Mouse (Mus musculus): ENCODE measurements around the gene Mia3.
"Not testable (repeated sequence)": the region's sequence is repeated elsewhere in the genome, so short reads cannot be mapped to it uniquely, and the experiment has no call there.

Mia3 gene

DNA sequence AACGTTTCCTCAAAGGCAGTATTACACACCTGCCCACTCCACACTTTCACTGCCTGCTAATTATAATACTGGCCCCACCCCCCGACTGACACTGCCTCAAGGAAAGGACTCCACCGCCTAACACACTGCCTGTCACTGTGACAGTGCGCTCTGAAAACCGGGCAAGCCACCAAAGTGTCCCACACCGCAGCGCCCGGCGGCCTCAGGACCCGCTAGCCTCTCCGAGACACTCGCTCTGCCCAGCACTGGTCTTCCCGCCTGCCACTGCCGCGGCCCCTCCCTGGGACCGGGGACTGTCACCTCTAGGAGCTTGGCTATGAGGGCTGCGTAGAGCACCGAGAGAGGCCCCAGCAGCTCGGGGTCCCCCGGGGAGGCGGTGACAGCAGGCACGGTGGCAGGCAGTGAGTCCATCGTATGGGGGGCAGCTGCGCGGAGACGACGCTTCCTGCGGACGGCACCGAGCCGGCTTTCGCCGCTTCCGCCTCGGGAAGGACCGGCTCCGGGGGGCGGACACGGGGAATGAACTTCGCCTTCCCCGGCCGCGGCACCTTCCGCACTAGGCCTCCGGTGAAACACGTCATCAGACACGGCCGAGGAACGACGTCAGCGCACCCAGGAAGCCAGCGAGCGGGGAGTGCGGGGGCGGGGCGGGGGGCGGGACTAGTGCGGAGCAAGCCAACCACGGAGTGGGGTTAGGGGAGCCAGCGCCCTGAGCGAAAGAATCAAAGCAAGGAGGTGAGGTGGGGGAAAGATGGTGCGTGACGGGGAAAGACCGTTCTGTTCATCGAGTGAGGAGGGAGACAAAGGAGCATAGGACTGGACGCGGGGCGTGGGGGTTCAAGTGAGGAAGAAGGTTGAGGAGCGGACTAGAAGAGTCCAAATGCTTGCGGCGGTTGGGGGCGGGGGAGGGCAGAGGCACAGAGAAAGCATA is 24.2 kb downstream of the Mia3 start:
- DNase-seq (ENCODE audit: low spot score): peak; percentile 77

GRCm38 (mm10) chr1:183342902-183343301 is 26.5 kb downstream of the Mia3 start:
- not testable (repeated sequence) for DNase-seq (ENCODE audit: low spot score)

DNA sequence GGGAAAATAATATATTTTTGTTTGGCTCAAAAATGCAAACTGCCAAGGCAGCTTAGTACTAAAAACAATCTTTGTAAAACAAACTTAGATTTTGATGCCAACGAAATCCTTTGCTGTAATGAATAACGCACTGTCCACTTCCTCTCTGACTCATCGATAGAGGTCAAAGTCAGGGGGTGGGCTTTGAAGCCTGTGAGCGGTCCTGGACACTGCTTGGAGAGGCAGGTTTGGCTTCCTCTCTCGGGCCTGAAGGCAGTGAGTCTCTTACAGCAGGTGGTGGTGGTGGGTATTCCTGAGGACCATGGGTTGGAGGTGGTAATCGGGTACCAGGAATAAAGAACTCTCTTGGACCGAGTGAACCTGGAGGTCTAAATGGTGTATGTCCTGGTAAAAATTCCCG is 42.2 kb downstream of the Mia3 start:
- no peak for DNase-seq (ENCODE audit: low spot score)

GRCm38 (mm10) chr1:183324433-183324832 is 44.9 kb downstream of the Mia3 start:
- DNase-seq (ENCODE audit: low spot score): no peak

DNA sequence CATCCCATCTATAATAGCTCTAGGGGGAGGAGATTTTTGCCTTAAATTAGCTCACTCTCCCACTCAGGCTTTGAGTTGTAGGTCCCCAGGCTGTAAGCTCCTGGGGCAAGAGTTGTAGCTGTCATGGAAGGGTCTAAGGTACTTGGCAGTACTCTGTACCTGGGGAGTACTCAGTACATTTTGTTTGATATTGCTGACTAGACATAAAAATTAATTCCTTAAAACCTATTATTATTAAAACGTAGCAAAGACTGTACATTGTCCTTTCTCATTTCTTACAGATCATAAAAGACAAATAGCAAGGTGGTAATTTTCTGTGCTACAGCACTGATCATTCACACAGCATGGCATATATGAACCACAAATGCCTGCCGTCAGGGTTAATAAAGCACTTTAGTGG is 45.4 kb downstream of the Mia3 start:
- DNase-seq (ENCODE audit: low spot score): no peak

DNA sequence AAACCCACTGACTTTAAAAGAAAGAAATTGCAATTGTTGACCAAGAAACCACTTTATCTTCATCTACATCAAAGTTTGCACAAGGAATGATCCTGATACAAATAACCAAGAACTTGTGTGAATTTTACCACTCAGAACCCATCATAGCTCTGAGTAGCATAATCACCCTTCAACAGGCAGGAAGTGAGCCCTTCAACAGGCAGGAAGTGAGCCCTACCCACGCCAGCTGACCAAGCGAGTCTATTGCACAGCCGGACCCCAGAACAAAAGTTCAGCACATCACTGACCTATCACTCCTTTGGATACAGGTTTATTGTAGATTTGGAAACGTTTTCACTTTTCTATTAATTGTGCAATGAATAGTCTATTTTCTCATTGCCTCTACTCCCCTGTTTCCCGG is 46.9 kb downstream of the Mia3 start:
- not testable (repeated sequence) for DNase-seq (ENCODE audit: low spot score)

GRCm38 (mm10) chr1:183320708-183321107 is 48.6 kb downstream of the Mia3 start:
- DNase-seq (ENCODE audit: low spot score): no peak

DNA sequence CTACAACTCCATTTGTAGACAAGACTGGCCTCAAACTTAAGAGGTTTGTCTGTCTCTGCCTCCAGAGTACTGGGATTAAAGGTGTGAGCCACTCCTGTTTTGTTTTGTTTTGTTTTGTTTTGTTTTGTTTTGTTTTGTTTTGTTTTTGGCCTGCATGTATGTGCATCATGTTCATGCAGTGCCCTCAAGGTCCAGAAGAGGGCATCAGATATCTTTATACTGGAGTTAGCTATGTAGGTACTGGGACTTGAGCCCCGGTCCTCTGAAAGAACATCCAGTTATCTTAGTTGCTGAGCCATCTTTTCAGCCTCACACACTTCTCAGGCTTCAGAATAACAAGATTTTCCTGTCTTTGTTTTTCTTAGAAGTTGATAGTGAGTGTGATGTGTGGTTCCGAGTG is 53.6 kb downstream of the Mia3 start:
- DNase-seq (ENCODE audit: low spot score): no peak

DNA sequence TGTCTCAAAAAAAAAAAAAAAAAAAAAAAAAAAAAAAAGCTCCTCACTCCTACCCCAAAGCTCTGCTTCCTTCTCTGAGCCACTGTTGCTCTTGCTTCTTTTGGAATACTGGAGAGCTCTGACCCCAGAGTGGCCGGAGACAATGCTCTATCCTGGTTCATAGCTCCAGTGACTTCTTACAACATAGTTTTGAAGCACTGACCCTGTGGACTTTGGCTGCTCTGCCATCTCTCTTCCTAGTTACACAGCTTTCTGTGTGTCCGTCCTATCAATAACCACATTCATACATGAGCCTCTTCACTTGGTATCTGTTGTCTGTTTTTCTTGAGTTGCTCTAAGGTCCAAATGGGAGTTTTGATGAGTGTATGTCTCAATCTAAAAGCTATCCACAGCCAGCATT is 57.3 kb downstream of the Mia3 start:
- no peak for DNase-seq (ENCODE audit: low spot score)

- not testable (repeated sequence) for DNase-seq (ENCODE audit: low spot score)
These were observed 59.8 kb downstream of the Mia3 start for GRCm38 (mm10) chr1:183309601-183310000.

- DNase-seq (ENCODE audit: low spot score): no peak
These were observed 60.9 kb downstream of the Mia3 start for GRCm38 (mm10) chr1:183308476-183308875.

DNA sequence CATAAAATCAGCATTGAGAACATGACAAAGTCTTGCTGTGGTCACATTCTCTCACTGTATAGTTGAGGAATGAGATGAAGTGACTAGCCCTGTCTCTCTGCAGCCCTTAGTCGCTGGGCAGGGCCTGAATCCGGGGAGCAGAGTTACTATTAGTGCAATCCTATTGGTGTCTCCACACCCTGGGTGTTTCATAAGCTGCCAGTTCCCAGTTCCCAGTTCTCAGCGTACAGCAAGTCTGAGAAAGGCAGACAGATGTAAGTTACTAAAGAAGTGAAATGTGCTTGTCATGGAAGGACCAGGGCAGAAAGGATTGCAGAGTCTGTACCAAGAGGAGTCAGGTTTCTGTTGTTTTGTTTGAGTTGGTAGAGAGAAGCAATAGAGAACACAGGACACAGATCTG is 61.8 kb downstream of the Mia3 start:
- no peak for DNase-seq (ENCODE audit: low spot score)

DNA sequence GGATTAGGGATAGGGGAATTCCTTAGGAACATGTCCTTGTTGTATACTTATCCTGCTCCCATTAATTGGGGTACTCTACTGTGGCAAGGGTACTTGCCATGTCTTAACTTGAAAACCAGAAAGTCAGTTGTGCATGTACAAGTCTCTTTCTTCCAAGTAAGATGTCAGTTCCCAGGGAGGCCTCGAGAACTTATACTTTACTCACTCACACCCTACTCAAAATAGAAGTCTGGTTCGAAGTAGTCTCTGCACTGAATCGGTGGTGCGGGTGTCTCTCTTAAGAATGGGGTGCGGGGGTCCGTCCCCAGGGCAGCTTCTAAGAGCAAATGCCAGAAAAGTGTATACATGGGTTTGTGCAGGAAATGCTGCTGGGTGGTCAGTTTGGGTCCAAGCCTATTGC is 70.2 kb downstream of the Mia3 start:
- peak; percentile 100 for DNase-seq (ENCODE audit: low spot score)

DNA sequence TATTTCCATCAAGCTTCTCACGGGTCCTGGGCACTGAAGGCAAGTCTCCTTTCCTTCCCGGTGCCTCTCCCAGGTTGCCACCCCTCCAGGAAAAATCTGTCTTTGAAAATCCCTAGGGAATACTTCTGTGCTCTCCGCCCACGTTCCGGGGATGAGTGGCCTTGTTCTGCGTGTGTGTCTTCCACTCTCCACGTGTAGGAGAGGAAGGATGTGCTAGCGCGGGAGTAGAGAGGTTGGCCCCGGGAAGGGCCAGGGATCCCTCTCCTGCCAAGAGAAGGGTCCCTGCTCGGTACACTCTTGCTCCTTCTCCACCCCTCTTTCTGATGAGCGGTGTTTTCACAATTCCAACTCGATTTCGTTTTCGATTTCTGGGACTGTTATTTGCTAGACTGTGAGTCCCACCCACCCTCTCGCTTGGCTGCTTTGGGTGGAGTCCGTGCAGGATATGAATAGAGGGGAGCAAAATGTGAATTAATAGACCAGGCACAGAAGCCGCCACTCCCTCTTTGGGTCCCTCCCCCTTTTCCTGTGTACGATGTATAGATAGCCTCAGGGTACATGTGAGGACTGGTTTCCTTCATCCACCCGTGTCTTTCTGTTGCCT is 71.4 kb downstream of the Mia3 start:
- DNase-seq (ENCODE audit: low spot score): peak; percentile 7

- peak; percentile 26 for DNase-seq (ENCODE audit: low spot score)
These were observed 71.9 kb downstream of the Mia3 start for GRCm38 (mm10) chr1:183297473-183297885.

DNA sequence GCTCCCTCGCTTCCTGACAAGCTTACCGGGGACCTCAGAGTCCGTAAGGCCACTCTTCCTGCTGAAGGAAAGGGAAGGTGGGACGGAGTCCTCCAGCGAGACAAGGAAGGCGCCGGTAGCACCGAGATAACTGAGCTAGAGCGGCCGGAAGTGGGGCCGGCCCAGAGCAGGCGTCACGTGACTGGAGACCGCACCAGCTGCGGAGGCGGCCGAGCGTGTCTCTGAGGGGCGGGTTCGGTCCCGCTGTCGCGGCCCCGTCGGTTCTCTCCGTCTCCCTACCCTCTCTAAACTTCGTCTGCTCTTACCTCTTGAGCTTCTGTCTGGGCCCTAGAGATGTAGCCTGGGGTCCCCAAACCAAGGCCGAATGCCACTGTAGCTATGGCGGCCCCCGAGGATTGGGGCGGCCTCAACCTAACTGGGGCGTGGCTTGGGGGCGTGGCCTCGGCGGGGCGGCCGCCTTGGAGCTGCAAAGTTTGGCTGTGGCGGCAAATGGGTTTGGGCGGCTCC is 72.4 kb downstream of the Mia3 start, which contains the start of gene Brox:
Gene Brox, minus strand, starts transcription at position 393 of the 507 bp plus-strand sequence.
- DNase-seq (ENCODE audit: low spot score): peak; percentile 95

DNA sequence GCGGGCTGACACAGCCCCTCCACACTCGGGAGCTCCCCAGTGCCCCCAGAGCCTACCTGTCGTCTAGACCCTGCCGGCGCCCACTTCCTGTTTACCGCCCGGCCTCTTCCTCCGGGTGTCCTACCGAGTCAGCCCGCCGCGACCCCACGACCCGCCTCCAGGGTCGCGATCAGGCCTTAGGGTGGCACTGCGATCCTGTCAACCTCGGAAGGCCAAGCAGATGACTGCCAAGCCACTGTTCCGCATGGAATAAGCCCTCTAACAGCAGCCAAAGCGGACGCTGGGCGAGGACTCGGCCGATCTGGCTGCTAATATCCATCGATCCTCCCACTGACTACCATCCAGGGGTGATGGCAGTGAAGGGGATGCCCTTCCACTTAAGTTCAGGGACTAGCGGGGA is 72.9 kb downstream of the Mia3 start, which contains the start of gene Aida:
Gene Aida, plus strand, starts transcription at position 126 of the 400 bp plus-strand sequence.
- no peak for DNase-seq (ENCODE audit: low spot score)

GRCm38 (mm10) chr1:183289576-183289975 is 79.8 kb downstream of the Mia3 start:
- no peak for DNase-seq (ENCODE audit: low spot score)

DNA sequence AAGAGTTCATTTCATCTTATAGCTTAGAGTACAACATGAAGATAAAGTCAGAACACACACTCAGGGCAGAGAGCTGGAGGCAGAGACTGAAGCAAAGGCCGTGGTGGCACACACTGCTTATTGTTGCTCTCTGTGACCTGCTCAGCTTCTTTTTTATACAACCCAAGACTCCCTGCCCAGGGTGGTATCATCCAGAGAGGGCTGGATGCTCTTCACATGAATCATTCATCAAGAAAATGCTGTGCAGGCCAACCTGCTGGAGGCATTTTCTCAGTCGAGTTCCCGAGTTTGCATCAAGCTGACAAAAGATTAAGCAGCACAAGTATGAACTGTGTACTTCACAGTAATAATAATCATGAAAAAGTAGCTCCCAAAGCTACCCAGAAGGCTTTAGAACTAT is 81.0 kb downstream of the Mia3 start:
- DNase-seq (ENCODE audit: low spot score): no peak

Data from ovary, postnatal 14 days (tissue).